Mouse (Mus musculus): Measurements from ENCODE around the gene Ap4b1. TPM values are rescaled to one million over a fixed set of nuclear protein-coding genes. Genes with fewer than 3 reads are reported as not detected.

Gene Ap4b1
- total RNA-seq, 2 experiments from 2014 or later = 12.8 to 15.5 TPM

- DNase-seq (ENCODE audit: low spot score in 2 of 2) = peak in 1 of 2 experiments; percentile 24
These were observed 43.4 kb downstream of the Ap4b1 start for GRCm38 (mm10) chr3:103852565-103853299.

GRCm38 (mm10) chr3:103853804-103854203, 44.5 kb downstream of the Ap4b1 start:
- DNase-seq (ENCODE audit: low spot score in 2 of 2) = no peak

GRCm38 (mm10) chr3:103857036-103857805, 47.9 kb downstream of the Ap4b1 start:
- no peak for DNase-seq (ENCODE audit: low spot score in 2 of 2)

GRCm38 (mm10) chr3:103857977-103858563, 48.8 kb downstream of the Ap4b1 start:
- DNase-seq (ENCODE audit: low spot score in 2 of 2) = no peak

- DNase-seq (ENCODE audit: low spot score in 2 of 2) = no peak
These were observed 49.8 kb downstream of the Ap4b1 start, which contains the start of gene Ptpn22 for GRCm38 (mm10) chr3:103858881-103859801. Gene Ptpn22 (plus strand): TSS chr3:103859795.

GRCm38 (mm10) chr3:103859851-103860391, 50.6 kb downstream of the Ap4b1 start:
- DNase-seq (ENCODE audit: low spot score in 2 of 2) = no peak

- no peak for DNase-seq (ENCODE audit: low spot score in 2 of 2)
These were observed 53.5 kb downstream of the Ap4b1 start for GRCm38 (mm10) chr3:103862721-103863220.

GRCm38 (mm10) chr3:103864200-103864599, 54.9 kb downstream of the Ap4b1 start:
- no peak for DNase-seq (ENCODE audit: low spot score in 2 of 2)

- no peak for DNase-seq (ENCODE audit: low spot score in 2 of 2)
These were observed 58.2 kb downstream of the Ap4b1 start for GRCm38 (mm10) chr3:103867424-103867971.

- no peak for DNase-seq (ENCODE audit: low spot score in 2 of 2)
These were observed 58.7 kb downstream of the Ap4b1 start for GRCm38 (mm10) chr3:103868008-103868407.

Other genes with a start within 250 kb of the Ap4b1 start
- not detected for gene Syt6, start 234.3 kb upstream of the Ap4b1 start, total RNA-seq (2021)
- gene Atg4a-ps, start 163.5 kb upstream of the Ap4b1 start, total RNA-seq (2021) = 1 to 10 TPM in 1 of 2 experiments, not detected in 1; 9.2 TPM
- 10 to 100 TPM; 17.1 to 18.9 TPM for gene Olfml3, start 71.5 kb upstream of the Ap4b1 start, total RNA-seq (2021)
- gene Gm10964, start 70.2 kb upstream of the Ap4b1 start, total RNA-seq (2021) = not detected
- 10 to 100 TPM; 69.6 to 76.7 TPM for gene Hipk1, start 18.0 kb upstream of the Ap4b1 start, total RNA-seq (2021)
- 10 to 100 TPM in 1 of 2 experiments, 1 to 10 TPM in 1; 6.7 to 10.6 TPM for gene Dclre1b, start 76 bp upstream of the Ap4b1 start, total RNA-seq (2021)
- gene Gm43064, start 53 bp downstream of the Ap4b1 start, total RNA-seq (2021) = under 1 TPM; 0.20 to 0.21 TPM
- under 1 TPM in 1 of 2 experiments, not detected in 1; 0.23 TPM for gene Bcl2l15, start 23.1 kb downstream of the Ap4b1 start, total RNA-seq (2021)
- under 1 TPM; 0.49 to 0.52 TPM for gene Ptpn22, start 50.3 kb downstream of the Ap4b1 start, total RNA-seq (2021)
- 10 to 100 TPM in 1 of 2 experiments, 1 to 10 TPM in 1; 9.8 to 11.9 TPM for gene Rsbn1, start 104.6 kb downstream of the Ap4b1 start, total RNA-seq (2021)
- 10 to 100 TPM; 17.7 to 18.3 TPM for gene Phtf1, start 158.6 kb downstream of the Ap4b1 start, total RNA-seq (2021)